Mouse (Mus musculus): ENCODE results near the gene Rapgef3. TPM values are rescaled to one million over a fixed set of nuclear protein-coding genes. Genes with fewer than 3 reads are reported as not detected.

The Rapgef3 gene
- polyA plus RNA-seq, 1 experiment = 40.2 TPM

- H3K4me1 ChIP-seq (ENCODE audit: control insufficient read depth, insufficient read depth, low read length) = no peaks in the 10 kb centered on the region; the same call in 1 of the 2 replicates
- H3K4me3 ChIP-seq (ENCODE audit: insufficient read depth, low read length) = peak overlapping the region; percentile 61
- peak overlapping the region; percentile 86; the same call in 1 of the 2 replicates for H3K27ac ChIP-seq (ENCODE audit: insufficient read depth, low read length)
- TF ChIP-seq POLR2A (IDR thresholded peaks at IDR 0.05; ENCODE audit: extremely low read depth, insufficient read depth, low read length) = no peak
- no peak for TF ChIP-seq CTCF (IDR thresholded peaks at IDR 0.05; ENCODE audit: extremely low read depth, insufficient read depth, low read length)
These were observed 2.5 kb downstream of the Rapgef3 start for GRCm38 (mm10) chr15:97765090-97765794.

GRCm38 (mm10) chr15:97764532-97764931 lies 3.2 kb downstream of the Rapgef3 start:
- H3K27ac ChIP-seq (ENCODE audit: insufficient read depth, low read length) = peak overlapping the region; percentile 86; the same call in 1 of the 2 replicates
- H3K4me3 ChIP-seq (ENCODE audit: insufficient read depth, low read length) = no peak overlapping the region; the same call in 1 of the 2 replicates
- H3K4me1 ChIP-seq (ENCODE audit: control insufficient read depth, insufficient read depth, low read length) = no peaks in the 10 kb centered on the region; the same call in 1 of the 2 replicates
- TF ChIP-seq POLR2A (IDR thresholded peaks at IDR 0.05; ENCODE audit: extremely low read depth, insufficient read depth, low read length) (no peak), CTCF (IDR thresholded peaks at IDR 0.05; ENCODE audit: extremely low read depth, insufficient read depth, low read length) (no peak)

- H3K27ac ChIP-seq (ENCODE audit: insufficient read depth, low read length) = no peak overlapping the region
- TF ChIP-seq POLR2A (IDR thresholded peaks at IDR 0.05; ENCODE audit: extremely low read depth, insufficient read depth, low read length) (no peak), CTCF (IDR thresholded peaks at IDR 0.05; ENCODE audit: extremely low read depth, insufficient read depth, low read length) (no peak)
- no peak overlapping the region for H3K4me3 ChIP-seq (ENCODE audit: insufficient read depth, low read length)
- H3K4me1 ChIP-seq (ENCODE audit: control insufficient read depth, insufficient read depth, low read length) = no peaks in the 10 kb centered on the region; the same call in 1 of the 2 replicates
These were observed 4.3 kb downstream of the Rapgef3 start for GRCm38 (mm10) chr15:97763256-97764049.

GRCm38 (mm10) chr15:97762733-97763132 lies 5.0 kb downstream of the Rapgef3 start:
- Histone ChIP-seq H3K27ac (ENCODE audit: insufficient read depth, low read length) (no peak overlapping the region), H3K4me3 (ENCODE audit: insufficient read depth, low read length) (no peak overlapping the region), H3K4me1 (ENCODE audit: control insufficient read depth, insufficient read depth, low read length) (no peaks in the 10 kb centered on the region; the same call in 1 of the 2 replicates)
- TF ChIP-seq CTCF (IDR thresholded peaks at IDR 0.05; ENCODE audit: extremely low read depth, insufficient read depth, low read length) (no peak), POLR2A (IDR thresholded peaks at IDR 0.05; ENCODE audit: extremely low read depth, insufficient read depth, low read length) (no peak)

DNA sequence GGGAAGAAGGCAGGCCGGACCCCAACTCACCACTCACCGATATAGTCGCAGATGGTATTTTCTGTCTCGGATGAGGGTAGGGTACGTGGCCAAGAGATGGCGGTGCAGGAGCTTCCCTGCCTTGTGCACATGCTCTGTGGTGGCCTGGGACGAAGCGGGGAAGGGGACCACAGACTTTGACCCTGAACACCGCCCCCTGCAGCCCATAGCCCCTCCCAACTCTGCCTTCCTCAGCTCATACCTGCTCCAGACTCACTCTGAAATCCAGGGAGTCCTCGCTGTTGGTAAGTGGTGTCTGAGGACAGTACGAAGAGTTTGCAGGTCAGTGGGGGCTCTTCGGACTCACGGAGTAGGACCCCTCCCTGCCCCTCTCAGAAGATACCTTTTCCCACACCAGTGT lies 6.3 kb downstream of the Rapgef3 start:
- Histone ChIP-seq H3K4me3 (ENCODE audit: insufficient read depth, low read length) (no peak overlapping the region), H3K27ac (ENCODE audit: insufficient read depth, low read length) (no peak overlapping the region), H3K4me1 (ENCODE audit: control insufficient read depth, insufficient read depth, low read length) (no peaks in the 10 kb centered on the region; the same call in 1 of the 2 replicates)
- no peak for TF ChIP-seq POLR2A (IDR thresholded peaks at IDR 0.05; ENCODE audit: extremely low read depth, insufficient read depth, low read length)
- no peak for TF ChIP-seq CTCF (IDR thresholded peaks at IDR 0.05; ENCODE audit: extremely low read depth, insufficient read depth, low read length)

GRCm38 (mm10) chr15:97760952-97761351 lies 6.8 kb downstream of the Rapgef3 start:
- H3K27ac ChIP-seq (ENCODE audit: insufficient read depth, low read length) = no peak overlapping the region
- no peaks in the 10 kb centered on the region; the same call in 1 of the 2 replicates for H3K4me1 ChIP-seq (ENCODE audit: control insufficient read depth, insufficient read depth, low read length)
- no peak overlapping the region for H3K4me3 ChIP-seq (ENCODE audit: insufficient read depth, low read length)
- TF ChIP-seq POLR2A (IDR thresholded peaks at IDR 0.05; ENCODE audit: extremely low read depth, insufficient read depth, low read length) (no peak), CTCF (IDR thresholded peaks at IDR 0.05; ENCODE audit: extremely low read depth, insufficient read depth, low read length) (no peak)

- TF ChIP-seq POLR2A (IDR thresholded peaks at IDR 0.05; ENCODE audit: extremely low read depth, insufficient read depth, low read length) (no peak), CTCF (IDR thresholded peaks at IDR 0.05; ENCODE audit: extremely low read depth, insufficient read depth, low read length) (no peak)
- no peak overlapping the region for H3K4me3 ChIP-seq (ENCODE audit: insufficient read depth, low read length)
- H3K27ac ChIP-seq (ENCODE audit: insufficient read depth, low read length) = peak overlapping the region; percentile 62; the same call in 1 of the 2 replicates
- H3K4me1 ChIP-seq (ENCODE audit: control insufficient read depth, insufficient read depth, low read length) = no peaks in the 10 kb centered on the region; the same call in 1 of the 2 replicates
These were observed 7.8 kb downstream of the Rapgef3 start for GRCm38 (mm10) chr15:97760006-97760405.

DNA sequence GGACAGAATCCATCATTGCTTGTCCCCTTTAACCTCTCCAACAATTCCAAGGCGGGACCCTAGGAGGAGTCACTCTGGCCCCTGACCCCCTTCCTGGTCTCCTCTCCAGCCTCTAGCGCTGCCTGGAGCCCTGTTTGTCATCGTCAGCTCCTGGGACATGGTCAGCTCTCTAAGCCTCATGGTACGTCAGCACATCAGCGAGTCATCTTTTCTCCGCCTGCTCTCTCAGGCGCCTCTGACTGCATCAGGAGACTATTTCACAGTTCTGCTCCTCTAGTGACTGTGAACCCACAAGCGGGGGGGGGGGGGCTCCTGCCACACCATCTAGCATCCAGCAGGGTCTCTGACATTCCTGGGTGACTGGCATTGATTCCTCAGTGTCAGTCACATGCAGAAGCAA lies 12.4 kb downstream of the Rapgef3 start:
- H3K27ac ChIP-seq (ENCODE audit: insufficient read depth, low read length) = no peak overlapping the region
- H3K4me1 ChIP-seq (ENCODE audit: control insufficient read depth, insufficient read depth, low read length) = no peaks in the 10 kb centered on the region; the same call in 1 of the 2 replicates
- H3K4me3 ChIP-seq (ENCODE audit: insufficient read depth, low read length) = no peak overlapping the region
- TF ChIP-seq CTCF (IDR thresholded peaks at IDR 0.05; ENCODE audit: extremely low read depth, insufficient read depth, low read length) = no peak

- TF ChIP-seq CTCF (IDR thresholded peaks at IDR 0.05; ENCODE audit: extremely low read depth, insufficient read depth, low read length) (no peak), POLR2A (IDR thresholded peaks at IDR 0.05; ENCODE audit: extremely low read depth, insufficient read depth, low read length) (no peak)
- Histone ChIP-seq H3K27ac (ENCODE audit: insufficient read depth, low read length) (no peak overlapping the region), H3K4me3 (ENCODE audit: insufficient read depth, low read length) (no peak overlapping the region), H3K4me1 (ENCODE audit: control insufficient read depth, insufficient read depth, low read length) (no peaks in the 10 kb centered on the region)
These were observed 13.3 kb downstream of the Rapgef3 start for GRCm38 (mm10) chr15:97754476-97754875.
